Mouse (Mus musculus): ENCODE data around the gene Fgf15.

Fgf15 gene

GRCm38 (mm10) chr7:144932389-144932937 lies 36.1 kb downstream of the Fgf15 start:
- no peak for DNase-seq (ENCODE audit: low spot score)

GRCm38 (mm10) chr7:144933336-144933735 lies 37.0 kb downstream of the Fgf15 start:
- DNase-seq (ENCODE audit: low spot score) = no peak

GRCm38 (mm10) chr7:144933796-144934195 lies 37.5 kb downstream of the Fgf15 start:
- DNase-seq (ENCODE audit: low spot score) = no peak

- no peak for DNase-seq (ENCODE audit: low spot score)
Measured at GRCm38 (mm10) chr7:144934901-144935300, 38.6 kb downstream of the Fgf15 start.

- no peak for DNase-seq (ENCODE audit: low spot score)
Measured at GRCm38 (mm10) chr7:144935563-144935962, 39.2 kb downstream of the Fgf15 start.

- no peak for DNase-seq (ENCODE audit: low spot score)
Measured at GRCm38 (mm10) chr7:144936311-144936880, 40.1 kb downstream of the Fgf15 start.

- peak; percentile 61 for DNase-seq (ENCODE audit: low spot score)
Measured at GRCm38 (mm10) chr7:144937490-144937889, 41.2 kb downstream of the Fgf15 start.

GRCm38 (mm10) chr7:144937899-144938517 lies 41.7 kb downstream of the Fgf15 start:
- no peak for DNase-seq (ENCODE audit: low spot score)

- no peak for DNase-seq (ENCODE audit: low spot score)
Measured at GRCm38 (mm10) chr7:144938661-144939343, 42.5 kb downstream of the Fgf15 start.

- DNase-seq (ENCODE audit: low spot score) = no peak
Measured at GRCm38 (mm10) chr7:144939344-144940002, 43.1 kb downstream of the Fgf15 start, which contains the start of gene Ccnd1. Ccnd1 (minus strand) TSS chr7:144939925.

GRCm38 (mm10) chr7:144940003-144940571 lies 43.8 kb downstream of the Fgf15 start:
- DNase-seq (ENCODE audit: low spot score) = no peak

- DNase-seq (ENCODE audit: low spot score) = no peak
Measured at GRCm38 (mm10) chr7:144940585-144940984, 44.3 kb downstream of the Fgf15 start.

- no peak for DNase-seq (ENCODE audit: low spot score)
Measured at GRCm38 (mm10) chr7:144941242-144941831, 45.0 kb downstream of the Fgf15 start.

GRCm38 (mm10) chr7:144942071-144942743 lies 45.9 kb downstream of the Fgf15 start:
- no peak for DNase-seq (ENCODE audit: low spot score)

- no peak for DNase-seq (ENCODE audit: low spot score)
Measured at GRCm38 (mm10) chr7:144942744-144943135, 46.4 kb downstream of the Fgf15 start.

GRCm38 (mm10) chr7:144943254-144943653 lies 46.9 kb downstream of the Fgf15 start:
- peak; percentile 29 for DNase-seq (ENCODE audit: low spot score)
